Mouse (Mus musculus) thymus, postnatal 14 days (tissue): Measurements from ENCODE around the gene Raet1e.
"Not testable (repeated sequence)": the region's sequence is repeated elsewhere in the genome, so short reads cannot be mapped to it uniquely, and the experiment has no call there.

ENCODE experiments used
- DNase-seq: peaks from one replicate; pipeline ENCODE4 v3.0.0; 2021

Raet1e gene

GRCm38 (mm10) chr10:22165328-22166003, 7.1 kb downstream of the Raet1e start:
- not testable (repeated sequence) for DNase-seq

GRCm38 (mm10) chr10:22166025-22166424, 7.7 kb downstream of the Raet1e start:
- DNase-seq = not testable (repeated sequence)

DNA sequence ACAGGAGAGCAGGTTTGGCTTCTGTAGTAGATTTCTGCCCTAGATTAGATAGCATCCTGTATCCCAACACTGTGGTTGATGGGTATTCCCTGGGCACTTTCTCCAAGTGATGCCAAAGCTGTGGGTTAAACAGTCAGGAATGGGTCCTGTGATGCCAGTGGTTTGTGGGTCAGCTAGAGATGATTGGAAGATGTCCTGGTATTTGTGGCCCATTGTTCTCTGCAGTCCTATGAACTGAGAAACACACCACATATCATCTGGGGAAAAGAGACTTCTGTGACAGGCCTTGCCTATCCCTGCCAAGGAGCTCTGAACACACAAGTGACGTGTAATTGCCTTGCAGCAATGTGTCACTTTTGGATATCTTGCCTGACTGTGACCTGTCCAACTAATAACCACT, 8.7 kb downstream of the Raet1e start:
- DNase-seq = not testable (repeated sequence)

DNA sequence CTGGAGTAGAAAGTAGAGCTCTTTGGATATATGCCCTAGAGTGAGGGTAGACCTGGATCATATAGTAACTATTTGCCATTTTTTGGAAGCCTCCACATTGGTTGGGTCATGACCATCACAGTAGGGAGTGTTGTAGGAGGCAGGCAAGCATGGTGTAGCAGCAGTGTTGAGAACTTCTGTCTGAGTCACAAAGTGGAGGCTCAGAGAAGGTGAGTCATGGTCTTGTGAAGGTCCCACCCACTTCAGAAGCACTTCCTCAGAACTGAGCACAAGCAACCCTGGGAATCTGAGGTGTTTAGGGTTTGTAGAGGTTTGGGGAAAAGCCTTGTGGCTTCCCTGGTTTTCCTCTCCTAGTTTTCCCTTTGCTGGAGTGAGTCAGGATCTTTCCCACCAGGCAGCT, 10.7 kb downstream of the Raet1e start:
- DNase-seq = not testable (repeated sequence)

DNA sequence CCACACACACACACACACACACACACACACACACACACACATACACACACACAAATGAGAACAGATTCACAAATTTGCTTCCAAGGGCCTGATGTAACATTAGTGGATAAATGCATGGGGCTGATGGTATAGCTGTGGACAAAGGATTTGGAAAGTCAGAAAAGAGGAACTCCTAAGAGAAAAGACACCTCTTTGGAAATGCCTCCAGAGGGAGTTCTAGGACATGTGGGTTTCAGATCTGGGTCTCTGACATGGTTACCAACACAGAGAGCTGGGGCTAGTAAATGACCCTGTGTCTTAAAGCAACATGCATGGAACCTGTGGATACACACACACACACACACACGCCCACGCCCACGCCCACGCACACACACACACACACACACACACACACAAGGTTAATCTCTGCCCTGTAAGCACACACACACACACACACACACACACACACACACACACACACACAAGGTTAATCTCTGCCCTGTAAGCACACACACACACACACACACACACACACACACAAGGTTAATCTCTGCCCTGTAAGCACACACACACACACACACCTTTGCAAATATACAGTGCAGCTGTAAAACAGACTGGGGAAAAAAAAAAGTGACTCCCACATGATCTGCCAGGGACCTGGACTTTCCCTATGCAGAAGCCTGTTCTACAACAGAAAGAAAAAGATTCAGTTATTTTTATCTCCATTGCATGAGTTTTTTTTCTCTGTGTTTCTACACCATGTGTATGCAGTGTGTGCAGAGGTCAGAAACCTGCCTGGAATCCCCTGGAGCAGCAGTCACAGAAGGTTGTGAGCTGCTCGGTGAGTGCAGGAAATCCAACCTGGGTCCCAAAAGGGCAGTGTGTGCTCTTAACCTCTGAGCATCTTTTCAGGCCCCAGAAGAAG, 14.3 kb downstream of the Raet1e start:
- DNase-seq = not testable (repeated sequence)

- DNase-seq = not testable (repeated sequence)
Measured at GRCm38 (mm10) chr10:22173335-22174189, 15.2 kb downstream of the Raet1e start.

DNA sequence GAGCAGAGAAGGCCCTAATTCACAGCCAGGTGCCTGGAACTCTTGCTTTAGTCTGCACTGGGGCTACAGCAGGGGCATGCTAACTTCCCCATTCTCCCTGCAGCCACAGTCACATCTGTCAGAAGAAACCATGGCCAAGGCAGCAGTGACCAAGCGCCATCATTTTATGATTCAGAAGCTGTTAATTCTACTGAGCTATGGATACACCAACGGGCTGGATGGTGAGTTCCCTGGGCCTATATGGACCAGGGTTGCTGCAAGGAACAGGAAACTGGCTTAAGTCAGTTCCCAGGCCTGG, 15.8 kb downstream of the Raet1e start:
- DNase-seq = not testable (repeated sequence)

- not testable (repeated sequence) for DNase-seq
Measured at GRCm38 (mm10) chr10:22176515-22176914, 18.1 kb downstream of the Raet1e start.

GRCm38 (mm10) chr10:22191035-22191434, 32.7 kb downstream of the Raet1e start:
- DNase-seq = not testable (repeated sequence)

DNA sequence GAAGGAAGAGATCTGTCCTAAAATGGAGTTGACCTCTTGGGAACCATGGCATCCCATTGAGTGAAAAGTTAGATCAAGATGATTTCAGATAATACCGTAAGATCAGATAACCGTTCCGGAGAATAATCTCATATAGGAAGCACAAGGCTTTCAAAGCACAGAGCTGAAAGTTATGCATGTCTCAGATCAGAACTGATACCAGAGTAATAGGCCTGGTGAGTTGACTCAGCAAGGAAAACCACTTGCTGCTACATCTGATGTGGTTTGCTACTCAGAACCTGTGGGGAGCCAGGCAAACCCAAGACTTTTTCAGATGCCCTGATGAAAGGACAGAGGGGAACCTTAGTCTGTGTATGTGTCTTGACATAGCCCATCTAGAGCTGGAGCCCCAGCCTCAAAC, 43.0 kb downstream of the Raet1e start:
- DNase-seq = not testable (repeated sequence)

- not testable (repeated sequence) for DNase-seq
Measured at GRCm38 (mm10) chr10:22202784-22203583, 44.6 kb downstream of the Raet1e start.

DNA sequence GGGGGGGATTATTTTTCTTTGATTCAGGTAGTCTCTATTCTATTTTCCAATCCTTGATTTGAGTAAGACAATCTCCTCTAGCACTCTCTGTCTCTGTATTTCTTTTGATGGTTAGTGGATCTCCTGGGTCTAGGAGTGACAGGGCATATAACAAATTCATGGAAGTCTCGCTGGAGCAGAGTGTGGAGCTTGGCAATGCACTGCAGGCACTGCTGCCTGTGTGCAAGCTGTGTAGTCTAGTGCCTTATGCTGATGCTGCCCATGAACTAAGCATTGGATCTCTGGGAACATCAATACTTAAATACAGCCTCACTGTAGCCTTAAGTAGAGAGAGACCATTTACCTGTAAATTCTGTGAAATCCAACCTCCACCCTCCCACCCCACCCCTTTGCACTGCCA, 48.1 kb downstream of the Raet1e start:
- not testable (repeated sequence) for DNase-seq

- peak; percentile 41 for DNase-seq
Measured at GRCm38 (mm10) chr10:22212012-22212696, 53.8 kb downstream of the Raet1e start.

GRCm38 (mm10) chr10:22223474-22224349, 65.3 kb downstream of the Raet1e start:
- DNase-seq = not testable (repeated sequence)

GRCm38 (mm10) chr10:22265060-22265459, 106.7 kb downstream of the Raet1e start:
- DNase-seq = no peak

- not testable (repeated sequence) for DNase-seq
Measured at GRCm38 (mm10) chr10:22270879-22271786, 112.8 kb downstream of the Raet1e start.

DNA sequence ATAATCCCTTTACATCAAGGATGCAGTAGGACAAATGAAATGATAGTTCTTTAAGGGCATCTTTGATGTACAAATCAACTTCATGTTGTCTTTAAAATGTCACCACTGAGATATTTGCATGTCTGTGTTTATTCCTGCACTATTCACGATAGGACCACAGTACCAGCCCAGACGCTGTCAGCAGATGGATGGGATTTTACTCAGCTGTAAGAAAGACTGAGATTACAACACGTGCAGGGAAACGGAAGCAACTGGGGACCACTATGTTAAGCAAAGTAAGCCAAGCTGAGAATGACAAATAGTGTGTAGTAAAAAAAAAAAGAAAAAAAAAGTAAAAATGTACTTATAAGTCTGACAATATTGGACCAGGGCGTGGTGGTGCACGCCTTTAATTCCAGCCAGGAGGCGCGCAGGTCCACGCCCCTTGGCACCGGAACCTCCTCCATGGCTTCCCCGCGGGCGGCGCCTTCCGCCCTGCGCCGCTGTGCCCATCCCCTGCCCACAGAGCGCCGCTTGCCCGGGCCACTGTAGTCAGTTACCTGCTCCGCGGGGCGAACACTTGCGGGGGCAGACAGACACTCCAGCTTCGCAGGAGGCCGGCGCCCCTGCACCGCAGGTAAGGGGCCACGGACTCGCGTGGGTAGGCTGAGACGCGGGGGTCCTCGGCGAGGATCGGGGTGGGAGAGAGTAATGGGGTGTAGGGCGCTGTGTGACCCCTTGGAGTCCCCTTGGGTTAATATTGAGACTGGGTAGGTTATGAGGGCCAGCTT, 114.7 kb downstream of the Raet1e start:
- peak; percentile 5 for DNase-seq

- no peak for DNase-seq
Measured at GRCm38 (mm10) chr10:22273684-22274305, 115.4 kb downstream of the Raet1e start.
